Mouse (Mus musculus) testis, adult 2 months (tissue): ENCODE measurements around the gene Rint1.

Experiments used
- CTCF ChIP-seq: fragments of 200-500 bp; IDR thresholded peaks from 2 replicates; pipeline ENCODE4 v1.5.1; 2012; ENCODE audit warnings: low read depth, mild to moderate bottlenecking, inconsistent platforms, low read length, moderate library complexity; ENCODE audit not compliant: control insufficient read depth, insufficient read depth, insufficient replicate concordance
- POLR2A ChIP-seq: fragments of 200-500 bp; IDR thresholded peaks from 2 replicates; pipeline ENCODE4 v1.6.1; 2012; ENCODE audit warnings: low read depth, mild to moderate bottlenecking, inconsistent platforms, low read length, moderate library complexity; ENCODE audit not compliant: control insufficient read depth

- TF ChIP-seq CTCF (no peak), POLR2A (no peak)
Measured at GRCm38 (mm10) chr5:23857189-23857588, 69.7 kb downstream of the Rint1 start.
